Mouse (Mus musculus) MEL (cell line): ENCODE measurements around the gene Fnip2. TPM values are rescaled to one million over a fixed set of nuclear protein-coding genes. Genes with fewer than 3 reads are reported as not detected.

ENCODE experiments used
- DNase-seq: peaks from one replicate; pipeline ENCODE4 v3.0.0; 2011; ENCODE audit warnings: low read depth, low spot score
- H3K27ac ChIP-seq: 2 replicates; pipeline ENCODE4 v1.5.1; 2012; ENCODE audit warnings: low read depth, mild to moderate bottlenecking, control low read depth, low read length, moderate library complexity; ENCODE audit not compliant: control insufficient read depth
- H3K27me3 ChIP-seq, 2 experiments: fragments of 150-350 bp in 1 of 2; sonication (generic) in 1 of 2; 2 replicates each; pipeline ENCODE4 v1.6.1; 2012; ENCODE audit warnings: low read length in 2 of 2, mild to moderate bottlenecking in 2 of 2, improper control_type of control experiment in 1 of 2, moderate library complexity in 1 of 2; ENCODE audit not compliant: insufficient read depth in 2 of 2, control insufficient read depth in 1 of 2
- H3K36me3 ChIP-seq, 2 experiments: 2 replicates each; pipeline ENCODE4 v1.6.1; 2012 to 2014; ENCODE audit warnings: low read length in 2 of 2, improper control_type of control experiment in 1 of 2, inconsistent platforms in 1 of 2, mild to moderate bottlenecking in 1 of 2; ENCODE audit not compliant: insufficient read depth in 2 of 2, control insufficient read depth in 1 of 2
- H3K4me1 ChIP-seq, 2 experiments: fragments of 150-350 bp in 1 of 2; sonication (generic) in 1 of 2; 2 replicates each; pipeline ENCODE4 v1.6.1; 2012; ENCODE audit warnings: low read length in 2 of 2, improper control_type of control experiment in 1 of 2, mild to moderate bottlenecking in 1 of 2; ENCODE audit not compliant: insufficient read depth in 2 of 2, control insufficient read depth in 1 of 2
- H3K4me3 ChIP-seq, 2 experiments: fragments of 150-350 bp in 1 of 2; sonication (generic) in 1 of 2; 2 replicates each; pipeline ENCODE4 v1.5.1; 2012; ENCODE audit warnings: low read depth in 2 of 2, low read length in 2 of 2, mild to moderate bottlenecking in 2 of 2, moderate library complexity in 2 of 2, control low read depth in 1 of 2, improper control_type of control experiment in 1 of 2; ENCODE audit not compliant: control insufficient read depth in 1 of 2, insufficient read depth in 1 of 2
- H3K79me2 ChIP-seq: 2 replicates; pipeline ENCODE4 v1.6.1; 2012; ENCODE audit warnings: mild to moderate bottlenecking, low read length, moderate library complexity; ENCODE audit not compliant: control insufficient read depth, poor library complexity, insufficient read depth
- H3K9ac ChIP-seq: 2 replicates; pipeline ENCODE4 v1.6.1; 2012; ENCODE audit warnings: low read depth, mild to moderate bottlenecking, control low read depth, low read length, moderate library complexity; ENCODE audit not compliant: control insufficient read depth, poor library complexity, severe bottlenecking
- H3K9me3 ChIP-seq: fragments of 150-350 bp; sonication (generic); replicated peaks from 2 replicates; pipeline ENCODE4 v1.6.1; 2012; ENCODE audit warnings: mild to moderate bottlenecking, low read length, improper control_type of control experiment, moderate library complexity; ENCODE audit not compliant: insufficient read depth
- CHD1 ChIP-seq: IDR thresholded peaks from 2 replicates; pipeline ENCODE4 v1.6.1; 2012; ENCODE audit warnings: low read depth, mild to moderate bottlenecking, inconsistent platforms, low read length, improper control_type of control experiment
- CHD2 ChIP-seq: IDR thresholded peaks from 2 replicates; pipeline ENCODE4 v1.6.1; 2011; ENCODE audit warnings: low read length, improper control_type of control experiment
- CTCF ChIP-seq, 3 experiments: IDR thresholded peaks in 2 of 3; conservative IDR thresholded peaks in 1 of 3; 2 replicates each; pipeline ENCODE4 v1.5.1; 2011 to 2012; ENCODE audit warnings: low read length in 3 of 3, low read depth in 2 of 3, mild to moderate bottlenecking in 2 of 3, improper control_type of control experiment in 1 of 3, inconsistent platforms in 1 of 3, mixed read lengths in 1 of 3, moderate library complexity in 1 of 3; ENCODE audit not compliant: control insufficient read depth in 1 of 3, insufficient read depth in 1 of 3, poor library complexity in 1 of 3, severe bottlenecking in 1 of 3
- ELF1 ChIP-seq: IDR thresholded peaks from 2 replicates; pipeline ENCODE4 v1.6.1; 2014; ENCODE audit warnings: low read depth, mild to moderate bottlenecking, inconsistent platforms, low read length, improper control_type of control experiment, moderate library complexity
- EP300 ChIP-seq, 2 experiments: IDR thresholded peaks; 2 replicates each; pipeline ENCODE4 v1.6.1; 2011; ENCODE audit warnings: improper control_type of control experiment in 2 of 2, low read length in 2 of 2, low read depth in 1 of 2, mild to moderate bottlenecking in 1 of 2
- ETS1 ChIP-seq: IDR thresholded peaks from 2 replicates; pipeline ENCODE4 v1.6.1; 2012; ENCODE audit warnings: low read depth, mild to moderate bottlenecking, inconsistent platforms, low read length, improper control_type of control experiment, moderate library complexity
- GABPA ChIP-seq: IDR thresholded peaks from 2 replicates; pipeline ENCODE4 v1.6.1; 2012; ENCODE audit warnings: low read depth, mild to moderate bottlenecking, inconsistent platforms, low read length, improper control_type of control experiment, moderate library complexity
- GATA1 ChIP-seq: IDR thresholded peaks from 2 replicates; pipeline ENCODE4 v1.6.1; 2011; ENCODE audit warnings: low read depth, low read length, improper control_type of control experiment
- KAT2A ChIP-seq: conservative IDR thresholded peaks from 2 replicates; pipeline ENCODE4 v1.6.1; 2012; ENCODE audit warnings: low read depth, low read length, improper control_type of control experiment, inconsistent platforms
- MAFK ChIP-seq: IDR thresholded peaks from 2 replicates; pipeline ENCODE4 v1.6.1; 2011; ENCODE audit warnings: low read depth, mild to moderate bottlenecking, low read length, improper control_type of control experiment, borderline replicate concordance
- MAX ChIP-seq: IDR thresholded peaks from 2 replicates; pipeline ENCODE4 v1.6.1; 2011; ENCODE audit warnings: low read length, improper control_type of control experiment
- MAZ ChIP-seq: IDR thresholded peaks from 2 replicates; pipeline ENCODE4 v1.6.1; 2012; ENCODE audit warnings: low read depth, mild to moderate bottlenecking, inconsistent platforms, low read length, improper control_type of control experiment
- MEF2A ChIP-seq: IDR thresholded peaks from 2 replicates; pipeline ENCODE4 v1.6.1; 2014; ENCODE audit warnings: low read depth, mild to moderate bottlenecking, inconsistent platforms, low read length, improper control_type of control experiment; ENCODE audit not compliant: poor library complexity, insufficient replicate concordance, severe bottlenecking; ENCODE audit errors: extremely low read depth
- MXI1 ChIP-seq: IDR thresholded peaks from 2 replicates; pipeline ENCODE4 v1.6.1; 2011; ENCODE audit warnings: mild to moderate bottlenecking, low read depth, low read length, improper control_type of control experiment
- MYB ChIP-seq: IDR thresholded peaks from 2 replicates; pipeline ENCODE4 v1.6.1; 2011; ENCODE audit warnings: mild to moderate bottlenecking, low read depth, low read length, improper control_type of control experiment
- MYC ChIP-seq: IDR thresholded peaks from 2 replicates; pipeline ENCODE4 v1.6.1; 2011; ENCODE audit warnings: low read depth, mild to moderate bottlenecking, low read length, improper control_type of control experiment, moderate library complexity
- POLR2A ChIP-seq, 2 experiments: IDR thresholded peaks; 2 replicates each; pipeline ENCODE4 v1.6.1; 2011 to 2012; ENCODE audit warnings: low read length in 2 of 2, mild to moderate bottlenecking in 2 of 2, control low read depth in 1 of 2, improper control_type of control experiment in 1 of 2, low read depth in 1 of 2, moderate library complexity in 1 of 2; ENCODE audit not compliant: control insufficient read depth in 1 of 2, insufficient read depth in 1 of 2, poor library complexity in 1 of 2
- POLR2AphosphoS2 ChIP-seq: IDR thresholded peaks from 2 replicates; pipeline ENCODE4 v1.6.1; 2011; ENCODE audit warnings: low read length, improper control_type of control experiment
- POLR2AphosphoS5 ChIP-seq: IDR thresholded peaks from 2 replicates; pipeline ENCODE4 v1.6.1; 2012; ENCODE audit warnings: low read depth, borderline replicate concordance, mild to moderate bottlenecking, inconsistent platforms, low read length, moderate library complexity, mixed read lengths
- RAD21 ChIP-seq: IDR thresholded peaks from 2 replicates; pipeline ENCODE4 v1.6.1; 2011; ENCODE audit warnings: mild to moderate bottlenecking, low read depth, low read length, improper control_type of control experiment
- RCOR1 ChIP-seq: IDR thresholded peaks from 2 replicates; pipeline ENCODE4 v1.6.1; 2012; ENCODE audit warnings: low read depth, mild to moderate bottlenecking, inconsistent platforms, low read length, improper control_type of control experiment
- SIN3A ChIP-seq: IDR thresholded peaks from 2 replicates; pipeline ENCODE4 v1.6.1; 2012; ENCODE audit warnings: low read length, improper control_type of control experiment, inconsistent platforms
- SMC3 ChIP-seq: IDR thresholded peaks from 2 replicates; pipeline ENCODE4 v1.6.1; 2011; ENCODE audit warnings: low read depth, low read length, improper control_type of control experiment
- TAL1 ChIP-seq: IDR thresholded peaks from 2 replicates; pipeline ENCODE4 v1.6.1; 2012; ENCODE audit warnings: mild to moderate bottlenecking, inconsistent platforms, low read length, moderate library complexity, mixed read lengths
- TBP ChIP-seq: IDR thresholded peaks from 2 replicates; pipeline ENCODE4 v1.8.0; 2011; ENCODE audit warnings: low read depth, low read length, improper control_type of control experiment
- TCF12 ChIP-seq: IDR thresholded peaks from 2 replicates; pipeline ENCODE4 v1.6.1; 2014; ENCODE audit warnings: low read depth, mild to moderate bottlenecking, inconsistent platforms, low read length, improper control_type of control experiment, moderate library complexity
- UBTF ChIP-seq: IDR thresholded peaks from 2 replicates; pipeline ENCODE4 v1.6.1; 2012; ENCODE audit warnings: low read depth, mild to moderate bottlenecking, inconsistent platforms, low read length, improper control_type of control experiment, moderate library complexity, borderline replicate concordance; ENCODE audit not compliant: insufficient read depth
- USF1 ChIP-seq: IDR thresholded peaks from 2 replicates; pipeline ENCODE4 v1.6.1; 2014; ENCODE audit warnings: low read depth, mild to moderate bottlenecking, inconsistent platforms, low read length, improper control_type of control experiment, moderate library complexity
- ZC3H11A ChIP-seq: IDR thresholded peaks from 2 replicates; pipeline ENCODE4 v1.6.1; 2012; ENCODE audit warnings: low read depth, mild to moderate bottlenecking, inconsistent platforms, low read length, improper control_type of control experiment
- ZKSCAN1 ChIP-seq: IDR thresholded peaks from 2 replicates; pipeline ENCODE4 v1.6.1; 2012; ENCODE audit warnings: low read depth, mild to moderate bottlenecking, inconsistent platforms, low read length, improper control_type of control experiment, moderate library complexity
- ZNF384 ChIP-seq: IDR thresholded peaks from 2 replicates; pipeline ENCODE4 v1.6.1; 2012; ENCODE audit warnings: low read depth, mild to moderate bottlenecking, inconsistent platforms, low read length, improper control_type of control experiment
- polyA plus RNA-seq, 2 experiments: library from polyadenylated mRNA; stranded (reverse) in 1 of 2; unstranded in 1 of 2; fragments of >175 nt in 1 of 2; fragments of >200 nt in 1 of 2; gene quantifications; 2 replicates each; pipeline versions ENCODE4 v1.2.1 to v1.2.4; 2012; ENCODE audit warnings: low replicate concordance in 2 of 2, low read depth in 1 of 2; ENCODE audit not compliant: insufficient read length in 2 of 2, insufficient read depth in 1 of 2, missing spikeins in 1 of 2
- total RNA-seq: library from RNA; depleted of rRNA; stranded (reverse); fragments of 300-350 nt; gene quantifications from 2 replicates; pipeline ENCODE4 v1.2.3, GENCODE M21; 2012

The Fnip2 gene
- total and polyA plus RNA-seq, 3 experiments = 10.4 to 65.8 (median 11.0) TPM

DNA sequence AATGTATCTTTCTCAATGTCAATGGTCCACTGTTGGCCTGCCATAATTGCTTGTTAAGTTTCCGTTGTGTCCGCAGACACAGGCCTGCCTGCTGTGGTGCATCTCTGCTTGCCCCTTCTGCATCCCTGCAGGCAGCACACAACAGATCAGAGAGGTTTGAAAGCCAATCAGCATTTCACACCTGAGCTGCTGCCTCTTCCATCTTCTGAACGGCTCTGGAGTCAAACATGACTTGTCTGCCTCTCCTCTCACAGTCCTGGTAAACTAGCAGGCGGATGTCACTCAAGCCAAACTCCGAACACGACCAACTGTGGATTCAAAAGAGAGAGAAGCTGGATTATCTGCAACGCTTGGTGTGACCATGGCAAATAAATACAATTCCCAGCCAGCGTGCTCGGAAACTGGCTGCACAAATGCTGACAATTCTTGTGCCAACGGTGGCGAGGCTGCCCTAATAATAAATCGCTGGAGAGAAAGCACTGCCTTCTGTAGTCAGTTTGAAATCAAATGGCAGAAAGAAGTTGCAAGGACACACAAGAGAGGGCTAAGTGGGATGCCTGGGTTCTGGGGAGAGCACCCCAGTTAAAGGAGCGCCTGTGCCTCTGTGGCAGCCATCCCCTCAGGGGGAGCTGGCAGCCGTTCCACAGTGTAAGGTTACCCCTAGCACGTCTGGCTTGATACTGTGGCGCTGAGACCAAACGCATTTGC, 49.6 kb downstream of the Fnip2 start:
- H3K4me1 ChIP-seq = peaks cover 6 to 11% of the 10 kb centered on the region in 2 experiments
- no peak overlapping the region for H3K27ac ChIP-seq
- DNase-seq = no peak
- H3K27me3 ChIP-seq = no peaks in the 10 kb centered on the region
- TF ChIP-seq CHD1 (no peak), MEF2A (no peak)
- peaks cover 9% of the 10 kb centered on the region; the same call in 1 of the 2 replicates for H3K79me2 ChIP-seq
- H3K4me3 ChIP-seq = no peak overlapping the region
- no peak overlapping the region for H3K9ac ChIP-seq
- H3K36me3 ChIP-seq = peaks cover 4 to 13% of the 10 kb centered on the region in 2 experiments
- H3K9me3 ChIP-seq = no peaks in the 10 kb centered on the region

DNA sequence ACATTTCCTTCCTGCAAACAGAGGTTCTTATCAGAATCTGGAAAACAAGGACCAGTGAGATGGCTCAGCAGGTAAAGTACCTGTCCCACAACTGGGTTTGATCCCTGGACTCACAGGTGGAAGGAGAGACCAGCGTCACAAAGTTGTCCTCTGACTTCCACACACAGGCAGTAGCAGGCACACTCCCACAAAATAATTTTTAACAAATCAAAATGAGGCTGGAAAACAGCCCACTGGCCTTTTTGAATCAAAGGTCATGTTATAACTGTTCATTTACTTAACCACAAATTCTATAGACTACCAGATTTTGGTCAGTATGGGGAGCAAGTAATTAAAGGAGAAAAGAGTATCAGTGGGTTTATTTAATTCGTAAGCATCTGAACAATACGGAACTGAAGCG, 50.6 kb downstream of the Fnip2 start:
- Histone ChIP-seq H3K9ac (no peak overlapping the region), H3K36me3 (peaks cover 4 to 13% of the 10 kb centered on the region in 2 experiments), H3K4me1 (peaks cover 6 to 11% of the 10 kb centered on the region in 2 experiments)

DNA sequence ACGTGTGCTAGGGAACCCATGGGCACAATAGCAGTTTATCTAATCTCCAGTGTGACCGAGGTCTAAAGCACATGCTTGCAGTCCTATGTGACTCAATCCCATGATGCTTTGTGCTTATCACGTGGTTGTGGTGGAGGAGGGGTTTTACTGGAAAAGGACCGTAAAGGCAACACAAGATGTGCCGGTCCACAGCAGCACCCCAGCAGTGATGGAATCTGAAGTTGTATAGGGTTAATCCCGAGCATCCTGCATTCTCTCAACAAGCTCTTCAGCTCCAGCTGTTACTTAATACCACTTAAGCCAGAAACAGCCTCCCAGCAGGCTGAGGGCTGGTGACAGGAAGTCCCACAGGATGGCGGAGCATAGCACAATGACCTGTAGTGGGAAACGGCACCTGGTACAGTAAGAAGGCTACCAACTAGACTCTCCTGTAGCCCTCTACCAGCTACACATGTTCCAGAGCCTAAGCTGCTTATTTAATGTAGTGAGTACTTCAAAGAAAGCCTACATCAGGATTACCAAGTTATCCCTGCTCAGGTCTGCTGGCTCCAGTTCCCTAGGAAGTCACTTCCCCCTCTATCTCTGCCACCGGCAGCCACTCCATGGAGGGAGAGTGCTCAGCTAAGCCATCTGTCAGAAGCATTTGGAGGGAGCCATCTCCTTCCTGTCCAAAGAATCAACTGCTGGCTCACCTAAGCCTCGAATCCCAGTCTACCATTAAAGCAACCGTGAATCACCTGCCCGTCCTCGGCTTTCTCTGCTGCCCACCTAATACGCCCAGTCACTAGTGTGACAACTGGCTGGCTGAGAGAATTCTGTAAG, 51.3 kb downstream of the Fnip2 start:
- no peaks in the 10 kb centered on the region for H3K9me3 ChIP-seq
- H3K4me3 ChIP-seq = no peak overlapping the region
- no peaks in the 10 kb centered on the region for H3K27me3 ChIP-seq
- DNase-seq = no peak
- peaks cover 6 to 11% of the 10 kb centered on the region in 2 experiments for H3K4me1 ChIP-seq
- H3K27ac ChIP-seq = peak overlapping the region; percentile 11; the same call in 1 of the 2 replicates
- H3K36me3 ChIP-seq = peaks cover 4 to 13% of the 10 kb centered on the region in 2 experiments
- H3K79me2 ChIP-seq = 0 out of 2 replicates have a peak, but pooled peaks cover 5% of the 10 kb centered on the region
- H3K9ac ChIP-seq = no peak overlapping the region
- 0 out of 2 replicates have a peak, but pooled peaks have one; percentile 5 for TF ChIP-seq TBP
- TF ChIP-seq ZNF384 = no peak
- TF ChIP-seq GABPA = no peak
- TF ChIP-seq CTCF (IDR thresholded peaks at IDR 0.05 in 2 of 3, conservative IDR thresholded peaks at IDR 0.05 in 1 of 3; ENCODE audit: control insufficient read depth in 1 of 3, insufficient read depth in 1 of 3, low read depth in 2 of 3, low read length in 3 of 3, poor library complexity in 1 of 3, severe bottlenecking in 1 of 3) = no peak
- TF ChIP-seq ZC3H11A = no peak
- TF ChIP-seq MYC = peak; percentile 83
- TF ChIP-seq ZKSCAN1 = no peak
- no peak for TF ChIP-seq TAL1
- peak; percentile 84 for TF ChIP-seq MAX
- peak in 1 of 2 experiments; percentile 40; a peak in 1 of 4 replicates for TF ChIP-seq EP300 (IDR thresholded peaks at IDR 0.05; ENCODE audit: low read depth in 1 of 2, low read length in 2 of 2)
- no peak for TF ChIP-seq ETS1
- peak; percentile 36; the same call in 1 of the 2 replicates for TF ChIP-seq GATA1
- peak; percentile 68 for TF ChIP-seq USF1

More for the DNA sequence above, 50.6 kb downstream of the Fnip2 start:
- no peak for DNase-seq
- TF ChIP-seq SIN3A (no peak), POLR2A (IDR thresholded peaks at IDR 0.05; ENCODE audit: control insufficient read depth in 1 of 2, insufficient read depth in 1 of 2, low read depth in 1 of 2, low read length in 2 of 2, poor library complexity in 1 of 2) (no peak), POLR2AphosphoS5 (no peak), POLR2AphosphoS2 (no peak), ELF1 (no peak), UBTF (no peak), MYB (no peak), MAX (no peak), RAD21 (no peak), TCF12 (no peak), MXI1 (no peak), CHD1 (no peak), CHD2 (no peak), SMC3 (no peak), GATA1 (no peak), RCOR1 (no peak), MAFK (no peak), KAT2A (no peak), MAZ (no peak), TAL1 (no peak)
- Histone ChIP-seq H3K27me3 (no peaks in the 10 kb centered on the region), H3K4me3 (no peak overlapping the region), H3K9me3 (no peaks in the 10 kb centered on the region), H3K27ac (no peak overlapping the region), H3K79me2 (0 out of 2 replicates have a peak, but pooled peaks cover 8% of the 10 kb centered on the region)
